Mouse (Mus musculus): ENCODE results near the gene Nfia.

Gene Nfia

GRCm38 (mm10) chr4:97919773-97920172 is 147.2 kb downstream of the Nfia start:
- no peak for DNase-seq

GRCm38 (mm10) chr4:97920287-97921079 is 147.9 kb downstream of the Nfia start:
- no peak for DNase-seq

- no peak for DNase-seq
Observed at GRCm38 (mm10) chr4:97921682-97922081, 149.1 kb downstream of the Nfia start.

- DNase-seq: no peak
Observed at GRCm38 (mm10) chr4:97923248-97923647, 150.7 kb downstream of the Nfia start.

- no peak for DNase-seq
Observed at GRCm38 (mm10) chr4:97923876-97924316, 151.4 kb downstream of the Nfia start.

- DNase-seq: no peak
Observed at GRCm38 (mm10) chr4:97924414-97924813, 151.9 kb downstream of the Nfia start.

GRCm38 (mm10) chr4:97924855-97925254 is 152.3 kb downstream of the Nfia start:
- no peak for DNase-seq

GRCm38 (mm10) chr4:97925644-97926043 is 153.1 kb downstream of the Nfia start:
- DNase-seq: no peak

- no peak for DNase-seq
Observed at GRCm38 (mm10) chr4:97926607-97927308, 154.2 kb downstream of the Nfia start.

- DNase-seq: no peak
Observed at GRCm38 (mm10) chr4:97927309-97927656, 154.7 kb downstream of the Nfia start.

- DNase-seq: no peak
Observed at GRCm38 (mm10) chr4:97936371-97936770, 163.8 kb downstream of the Nfia start.

- DNase-seq: no peak
Observed at GRCm38 (mm10) chr4:97936912-97937311, 164.4 kb downstream of the Nfia start.

- DNase-seq: no peak
Observed at GRCm38 (mm10) chr4:97939492-97939891, 167.0 kb downstream of the Nfia start.

- no peak for DNase-seq
Observed at GRCm38 (mm10) chr4:97939920-97940520, 167.5 kb downstream of the Nfia start.

GRCm38 (mm10) chr4:97941616-97942015 is 169.1 kb downstream of the Nfia start:
- no peak for DNase-seq

- DNase-seq: no peak
Observed at GRCm38 (mm10) chr4:97944309-97944708, 171.8 kb downstream of the Nfia start.

- no peak for DNase-seq
Observed at GRCm38 (mm10) chr4:97947484-97947883, 174.9 kb downstream of the Nfia start.

GRCm38 (mm10) chr4:97948250-97948649 is 175.7 kb downstream of the Nfia start:
- no peak for DNase-seq

- no peak for DNase-seq
Observed at GRCm38 (mm10) chr4:97950341-97951071, 178.0 kb downstream of the Nfia start.

- no peak for DNase-seq
Observed at GRCm38 (mm10) chr4:97953886-97954285, 181.4 kb downstream of the Nfia start.

- no peak for DNase-seq
Observed at GRCm38 (mm10) chr4:97958121-97958520, 185.6 kb downstream of the Nfia start.

GRCm38 (mm10) chr4:97962856-97963255 is 190.3 kb downstream of the Nfia start:
- no peak for DNase-seq

GRCm38 (mm10) chr4:97963951-97964350 is 191.4 kb downstream of the Nfia start:
- DNase-seq: no peak

Measured in thymus, postnatal 36 days (tissue).